Mouse (Mus musculus) kidney, adult 11 months (tissue): ENCODE measurements around the gene Nap1l4.
"Not testable (repeated sequence)": the region's sequence is repeated elsewhere in the genome, so short reads cannot be mapped to it uniquely, and the experiment has no call there.

Source experiments
- DNase-seq: peaks from one replicate; pipeline ENCODE4 v3.0.0; 2022

Nap1l4 gene

DNA sequence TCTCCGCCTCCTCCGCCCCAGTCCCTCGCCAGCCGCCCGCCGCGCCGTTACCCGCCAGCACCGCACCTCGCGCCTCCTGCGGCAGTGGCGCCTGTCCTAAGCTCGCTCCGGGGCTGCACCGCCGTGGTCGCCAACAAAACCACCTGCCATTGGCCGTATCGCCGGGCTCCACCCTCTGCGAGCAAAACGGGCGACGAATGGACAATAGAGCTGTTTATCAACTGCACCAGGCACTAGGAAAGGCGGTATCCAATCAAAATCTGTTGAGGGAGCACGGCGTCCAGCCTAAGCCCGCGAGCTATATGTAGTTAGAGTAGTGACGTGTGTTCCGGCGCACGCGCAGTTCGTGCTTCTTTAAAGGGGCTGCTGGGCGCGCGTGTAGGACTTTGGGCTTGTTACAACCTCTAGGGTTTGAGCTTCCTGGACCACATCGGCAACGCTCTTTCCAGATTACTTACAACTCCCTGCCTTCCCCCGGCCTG is at the start of gene Nap1l4:
Gene Nap1l4, minus strand, starts transcription at position 131 of the 482 bp plus-strand sequence.
- DNase-seq: peak; percentile 100

GRCm38 (mm10) chr7:143594865-143595264 is 46.0 kb upstream of the Nap1l4 start:
- peak; percentile 14 for DNase-seq

DNA sequence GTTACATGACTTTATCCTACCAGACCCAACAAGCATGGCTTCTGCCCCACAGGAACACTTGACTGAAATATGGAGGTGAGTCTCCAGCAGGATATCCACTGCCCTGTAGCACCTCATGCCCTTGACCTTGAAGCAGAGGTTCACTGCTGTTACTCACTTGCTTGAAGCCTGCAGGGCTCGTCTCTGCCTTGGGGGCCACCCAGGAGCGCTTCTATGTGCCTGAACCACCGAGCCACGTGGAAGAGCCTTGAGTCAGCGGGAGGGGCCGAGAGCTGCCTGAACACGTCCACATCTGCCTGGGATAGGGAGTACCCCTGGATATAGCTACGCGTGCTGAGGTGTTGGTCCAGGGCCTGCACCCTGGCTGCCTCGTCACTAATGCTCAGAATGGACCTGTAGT is 43.3 kb upstream of the Nap1l4 start:
- no peak for DNase-seq

- no peak for DNase-seq
Observed at GRCm38 (mm10) chr7:143588006-143588405, 39.1 kb upstream of the Nap1l4 start.

DNA sequence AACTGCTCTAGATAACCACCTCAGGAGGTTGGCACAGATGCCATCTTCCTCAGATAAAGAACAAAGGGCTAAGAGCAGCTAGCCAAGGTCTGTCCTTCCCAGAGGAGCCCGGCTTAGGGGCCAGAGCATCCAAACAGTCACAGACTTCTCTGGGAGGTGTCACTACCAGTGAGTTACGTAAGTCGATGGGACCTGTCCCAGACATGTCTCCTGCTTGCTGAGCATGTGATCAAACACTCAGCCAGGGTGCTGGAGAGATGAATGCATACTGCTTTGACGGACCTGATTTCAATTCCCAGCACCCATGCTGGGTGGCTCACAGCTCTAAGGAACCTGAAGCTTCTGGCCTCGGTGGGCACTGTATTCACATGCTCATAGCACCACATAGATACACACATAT is 38.7 kb upstream of the Nap1l4 start:
- DNase-seq: no peak

DNA sequence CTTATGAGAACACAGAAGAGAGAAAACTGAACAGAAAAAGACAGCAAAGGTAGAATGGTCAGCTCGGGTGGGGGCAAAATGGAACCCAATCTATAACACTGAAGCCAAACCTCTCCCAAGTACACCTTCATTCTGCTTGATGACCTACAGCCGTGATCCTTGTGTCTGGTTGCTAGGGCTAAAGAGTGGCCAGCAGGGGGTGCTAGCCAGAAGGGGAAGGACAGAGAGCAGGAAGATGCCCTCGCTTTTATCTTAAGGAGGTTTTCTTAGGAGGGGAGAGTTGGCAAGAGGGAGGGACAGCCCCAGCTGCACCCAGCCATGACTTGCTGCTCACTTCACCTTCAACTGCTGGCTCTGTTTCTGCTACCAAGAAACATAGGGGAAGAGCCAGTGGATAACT is 35.0 kb upstream of the Nap1l4 start:
- peak; percentile 33 for DNase-seq

DNA sequence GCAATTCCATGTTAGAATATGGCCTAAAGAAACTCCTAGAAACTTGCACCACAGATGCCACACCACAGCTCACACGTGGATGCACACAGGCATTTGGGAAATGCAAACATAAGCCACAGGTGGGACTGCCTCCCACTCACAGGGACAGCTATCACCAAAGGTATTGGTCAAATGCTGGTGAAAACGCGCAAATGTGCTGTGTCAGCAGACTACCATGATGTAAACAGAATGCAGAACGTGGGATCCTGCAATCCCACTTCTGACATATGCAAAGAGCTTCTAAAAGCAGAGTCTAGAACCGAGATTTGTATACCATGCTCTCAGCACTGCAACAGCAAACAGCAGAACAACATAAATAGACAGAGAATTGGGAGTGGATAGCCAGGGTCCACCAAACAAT is 34.1 kb upstream of the Nap1l4 start:
- no peak for DNase-seq

GRCm38 (mm10) chr7:143575751-143576150 is 26.8 kb upstream of the Nap1l4 start:
- DNase-seq: peak; percentile 22

DNA sequence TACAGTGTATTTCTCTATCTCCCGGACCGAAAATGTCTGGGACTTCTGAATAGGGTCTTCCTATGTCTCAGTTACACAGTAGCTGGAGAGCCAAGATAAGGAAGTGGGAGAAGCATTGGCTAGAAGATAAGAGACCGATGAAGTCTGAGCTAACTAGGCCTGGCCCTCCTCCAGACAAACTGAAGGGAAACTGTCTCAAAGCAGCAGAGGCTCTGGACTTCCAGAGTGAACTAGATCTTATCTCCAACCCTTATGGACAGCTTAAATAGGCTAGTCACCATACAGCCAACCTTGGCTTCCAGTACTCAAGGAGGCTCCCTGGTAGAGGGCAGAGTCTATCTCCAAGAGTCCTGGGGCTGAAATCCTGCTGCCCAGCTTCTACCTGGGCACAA is 16.7 kb upstream of the Nap1l4 start:
- DNase-seq: no peak

DNA sequence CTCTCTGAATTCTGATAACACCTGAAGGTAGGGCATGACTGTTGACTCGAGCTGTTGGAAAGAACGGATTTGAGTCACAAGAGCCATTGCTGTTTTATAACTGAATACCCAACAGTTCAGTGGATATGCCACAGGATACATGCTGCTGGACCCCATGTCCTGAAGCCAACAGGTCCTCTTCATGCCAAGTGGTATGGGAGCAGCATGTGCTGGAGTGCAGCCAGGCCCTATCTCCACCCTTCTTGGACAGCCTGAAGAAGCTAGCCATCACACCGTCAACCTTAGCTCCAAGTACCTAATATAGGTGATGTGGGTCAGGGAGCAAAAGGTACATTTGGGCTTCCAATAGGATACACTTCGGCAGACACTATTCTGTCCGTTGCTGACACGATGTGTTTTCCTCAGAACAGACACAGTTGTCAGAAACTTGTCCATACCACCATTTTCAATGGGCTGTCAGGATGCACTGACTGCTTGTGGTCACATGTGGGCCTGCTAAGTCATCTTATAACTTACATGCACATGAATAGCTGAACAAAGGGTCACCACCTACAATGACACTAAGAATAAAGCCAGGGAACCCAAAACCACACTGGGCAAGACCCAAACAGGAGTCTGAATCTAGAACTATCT is 16.2 kb upstream of the Nap1l4 start:
- no peak for DNase-seq

- no peak for DNase-seq
Observed at GRCm38 (mm10) chr7:143563787-143564186, 14.9 kb upstream of the Nap1l4 start.

GRCm38 (mm10) chr7:143557616-143558015 is 8.7 kb upstream of the Nap1l4 start:
- no peak for DNase-seq

- peak; percentile 63 for DNase-seq
Observed at GRCm38 (mm10) chr7:143556964-143557610, 8.2 kb upstream of the Nap1l4 start.

DNA sequence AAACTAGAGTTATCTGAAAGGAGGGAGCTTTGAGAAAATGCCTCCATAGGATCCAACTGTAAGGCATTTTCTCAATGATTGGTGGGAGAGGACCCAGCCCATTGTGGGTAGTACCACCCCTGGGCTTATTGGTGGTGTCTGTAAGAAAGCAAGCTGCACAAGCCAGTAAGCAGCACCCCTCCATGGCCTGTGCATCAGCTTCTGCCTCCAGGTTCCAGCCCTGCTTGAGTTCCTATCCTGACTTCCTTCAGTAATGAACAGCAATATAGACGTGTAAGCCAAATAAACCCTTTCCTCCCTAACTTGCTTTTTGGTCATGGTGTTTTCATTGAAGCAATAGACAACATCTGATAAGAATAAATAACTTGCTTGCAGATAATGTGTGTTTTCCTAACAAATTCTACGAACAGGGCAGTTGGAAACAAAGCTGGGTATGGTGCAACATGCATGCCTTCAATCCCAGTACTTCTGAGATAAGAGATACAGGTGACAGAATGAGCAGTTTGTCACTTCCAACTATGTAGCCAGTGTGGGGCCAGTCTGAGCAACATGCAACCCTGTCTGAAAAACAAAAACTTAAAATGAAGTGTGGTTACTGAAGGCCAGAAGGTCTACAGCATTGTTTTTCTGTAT is 798 bp upstream of the Nap1l4 start:
- DNase-seq: no peak

- no peak for DNase-seq
Observed at GRCm38 (mm10) chr7:143548231-143548961, 510 bp downstream of the Nap1l4 start.

DNA sequence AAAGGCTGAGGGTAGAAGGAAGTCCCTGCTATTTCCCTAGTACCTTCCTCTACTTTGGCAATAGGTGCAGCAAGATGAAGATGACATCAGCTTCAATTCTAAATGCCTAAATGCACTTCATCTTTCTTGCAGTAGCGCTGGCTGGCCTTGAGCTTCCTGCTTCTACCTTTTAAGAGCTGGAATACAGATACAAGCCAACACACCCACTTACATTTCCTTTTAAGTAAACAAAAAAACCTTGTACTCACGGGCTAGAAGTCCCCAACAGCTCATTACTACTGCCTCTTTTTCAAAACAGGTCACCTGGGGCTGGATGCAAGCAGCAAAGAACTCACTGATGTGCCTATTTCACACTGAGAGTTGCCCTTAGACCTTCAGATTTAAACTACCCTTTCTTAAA is 2.4 kb downstream of the Nap1l4 start:
- DNase-seq: no peak

DNA sequence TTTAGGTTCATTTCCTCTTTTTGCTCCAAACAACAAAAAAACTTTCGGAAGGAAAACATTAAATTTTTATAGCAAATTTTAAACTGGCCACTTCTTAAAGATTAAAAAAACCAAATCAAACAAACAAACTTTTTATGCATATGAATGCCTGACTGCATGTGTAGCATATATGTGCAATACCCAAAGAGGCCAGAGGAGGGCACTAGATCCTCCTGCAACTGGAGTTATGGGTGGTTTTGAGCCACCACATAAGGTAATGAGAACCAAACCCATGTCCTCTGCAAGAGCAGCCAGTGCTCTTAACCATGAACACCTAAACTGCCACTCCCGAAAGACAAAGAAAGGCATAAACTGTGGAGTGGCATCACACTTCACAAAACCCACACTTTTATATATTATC is 4.5 kb downstream of the Nap1l4 start:
- DNase-seq: no peak

DNA sequence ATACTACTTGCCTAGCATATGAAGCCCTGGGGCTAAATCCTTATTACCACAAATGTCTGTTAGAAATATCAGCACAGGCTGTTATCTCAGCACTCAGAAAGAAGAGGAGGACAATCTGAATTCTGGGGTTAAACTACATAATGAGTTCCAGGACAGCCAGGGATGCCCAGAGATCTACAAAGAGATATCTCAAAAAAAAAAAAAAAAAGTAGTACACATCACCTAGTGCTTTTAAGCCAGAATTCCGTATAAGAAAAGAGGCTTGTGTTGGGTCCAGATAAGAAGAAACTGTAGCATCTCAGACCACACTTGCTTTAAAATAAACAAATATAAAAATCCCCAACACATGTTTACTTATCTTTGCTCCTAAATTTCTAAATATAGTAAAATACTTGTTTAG is 10.2 kb downstream of the Nap1l4 start:
- no peak for DNase-seq

DNA sequence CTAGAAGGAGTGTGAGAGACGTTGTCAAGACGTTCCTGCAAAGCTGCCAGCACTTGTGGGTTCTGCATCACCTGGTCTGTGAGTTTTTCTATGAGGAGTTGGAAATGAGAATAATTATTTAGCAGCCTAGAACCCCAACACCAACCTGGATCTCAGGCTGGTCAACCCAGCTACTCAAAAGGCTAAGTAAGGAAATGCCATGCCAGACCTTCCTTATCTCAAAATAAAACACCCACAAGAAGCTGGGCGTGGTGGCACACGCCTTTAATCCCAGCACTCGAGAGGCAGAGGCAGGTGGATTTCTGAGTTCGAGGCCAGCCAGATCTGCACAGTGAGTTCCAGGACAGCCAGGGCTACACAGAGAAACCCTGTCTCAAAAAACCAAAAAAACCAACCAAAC is 10.7 kb downstream of the Nap1l4 start:
- DNase-seq: not testable (repeated sequence)

DNA sequence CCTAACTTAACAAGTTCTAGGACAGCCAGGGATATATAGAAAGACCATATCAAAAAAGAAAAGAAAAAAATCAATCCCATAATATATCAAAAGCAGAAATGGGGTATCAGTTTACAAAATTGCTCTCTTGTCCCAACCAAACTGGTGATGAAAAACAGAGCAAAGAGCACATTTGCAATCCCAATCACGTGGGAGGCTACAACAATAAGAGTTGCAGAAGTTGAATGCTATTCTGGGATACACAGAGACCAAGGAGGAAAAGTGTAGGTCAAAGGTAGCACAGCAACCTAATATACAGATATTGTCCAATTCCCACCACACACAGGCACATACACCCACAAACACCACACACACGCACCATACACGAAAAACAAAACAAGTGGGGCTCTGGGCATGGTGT is 12.7 kb downstream of the Nap1l4 start:
- no peak for DNase-seq

DNA sequence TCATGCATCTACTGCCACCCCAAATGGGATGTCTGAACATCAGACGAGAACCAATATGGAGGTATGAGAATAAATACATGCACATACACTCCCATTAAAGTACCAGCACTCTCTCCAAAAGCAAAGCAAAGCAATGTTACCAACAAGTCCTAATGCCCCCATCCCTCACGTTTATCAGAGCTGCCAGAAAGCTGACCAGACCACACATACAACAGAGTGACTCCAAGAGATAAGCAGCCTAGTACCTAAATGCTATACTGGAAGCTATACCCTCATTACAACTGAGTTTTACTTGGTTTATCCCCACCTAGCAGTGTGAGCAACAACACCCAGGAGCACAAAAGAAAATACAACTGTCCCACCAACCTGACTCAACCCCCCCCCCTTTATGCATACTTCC is 15.6 kb downstream of the Nap1l4 start:
- no peak for DNase-seq

GRCm38 (mm10) chr7:143532410-143532809 is 16.5 kb downstream of the Nap1l4 start:
- DNase-seq: no peak

DNA sequence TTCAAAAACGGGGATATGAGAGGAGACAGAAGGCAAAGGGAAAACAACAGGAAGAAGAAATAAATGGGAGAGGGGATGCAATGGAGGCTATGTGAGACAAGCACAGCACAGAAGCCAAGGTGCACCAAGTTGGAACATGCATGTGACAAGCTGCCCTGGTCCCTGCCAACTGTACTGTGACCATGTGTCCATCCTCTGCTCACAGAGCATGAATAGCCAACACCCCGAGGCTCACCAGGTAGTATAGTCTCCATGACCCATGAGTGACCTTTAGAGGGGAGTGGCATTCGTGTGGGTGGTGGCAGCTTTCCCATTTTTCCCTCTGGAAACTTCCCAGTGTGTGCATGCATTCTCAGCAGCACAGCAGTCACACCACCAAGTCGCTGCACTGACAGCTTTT is 29.6 kb downstream of the Nap1l4 start:
- no peak for DNase-seq

DNA sequence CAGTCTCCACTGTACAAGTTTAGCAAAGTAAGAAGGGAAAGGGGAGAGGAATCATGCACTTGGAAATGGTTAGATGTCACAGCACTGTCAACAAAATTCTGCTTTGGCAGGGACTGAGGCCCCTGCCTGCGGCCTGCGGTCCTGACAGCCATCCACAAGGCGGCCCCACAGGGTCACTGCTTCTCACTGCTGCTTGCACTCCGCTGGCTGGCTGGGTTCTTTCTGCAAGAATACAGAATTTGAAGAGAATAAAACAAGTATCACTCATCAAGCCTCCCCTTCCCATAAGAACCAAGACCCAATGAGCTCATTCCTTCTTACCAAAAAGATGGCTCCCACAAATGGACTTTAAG is 34.5 kb downstream of the Nap1l4 start:
- DNase-seq: no peak
